Mouse (Mus musculus): ENCODE measurements around the gene Lgr4.

GRCm38 (mm10) chr2:109953893-109954292, 36.4 kb downstream of the Lgr4 start:
- TF ChIP-seq POLR2A (IDR thresholded peaks at IDR 0.05; ENCODE audit: extremely low read depth, insufficient read depth, low read length), result no peak
- no peak for TF ChIP-seq CTCF (IDR thresholded peaks at IDR 0.05; ENCODE audit: low read depth, low read length)

All from liver, adult 2 months (tissue).